8 mouse cellular contexts compared by ENCODE assay signal in genomic region chr2:30471051-30471450, GRCm38 (mm10). TPM values are rescaled to one million over a fixed set of nuclear protein-coding genes. Genes with fewer than 3 reads are reported as not detected.
DNase-seq lines count a peak whose midpoint lies in the region; ATAC-seq lines count a peak whose summit lies in the region.

No protein-coding gene starts in this region.

- WGBS in forebrain, embryonic 12.5 days: 7% methylated on average over 8 of the region's 8 CpGs
- WGBS in limb, embryonic 10.5 days: 7% methylated on average over 8 of the region's 8 CpGs

- peak overlapping the region; percentile 96 for H3K4me2 ChIP-seq in forebrain, embryonic 12.5 days

- no peaks in the 10 kb centered on the region for H3K9me3 ChIP-seq in forebrain, embryonic 12.5 days
- no peaks in the 10 kb centered on the region for H3K9me3 ChIP-seq in limb, embryonic 10.5 days (replicated peaks)

- H3K4me1 ChIP-seq in forebrain, embryonic 12.5 days: peaks cover 41% of the 10 kb centered on the region
- H3K4me1 ChIP-seq in limb, embryonic 10.5 days: peaks cover 68% of the 10 kb centered on the region

- peak; percentile 38 for DNase-seq in cerebellum, adult 11-12 months
- no peak for DNase-seq in cerebellum, postnatal 36 days
- DNase-seq in 416B (ENCODE audit: low read depth): peak; percentile 11
- DNase-seq in limb, embryonic 10.5 days (ENCODE audit: low spot score): peak; percentile 59
- peak; percentile 49 for DNase-seq in retina, postnatal 1 day
- no peak for DNase-seq in urinary bladder, adult 2 months (ENCODE audit: low spot score)
- no peak for DNase-seq in urinary bladder, postnatal 4 days (ENCODE audit: low spot score in 2 of 2)

- peak overlapping the region; percentile 93 for H3K4me3 ChIP-seq in forebrain, embryonic 12.5 days (replicated peaks)
- peak overlapping the region; percentile 98 for H3K4me3 ChIP-seq in limb, embryonic 10.5 days

- H3K9ac ChIP-seq in forebrain, embryonic 12.5 days: peak overlapping the region; percentile 95; the same call in 1 of the 2 replicates

- H3K27me3 ChIP-seq in forebrain, embryonic 12.5 days: peaks cover 20% of the 10 kb centered on the region
- peaks cover 23% of the 10 kb centered on the region for H3K27me3 ChIP-seq in limb, embryonic 10.5 days (ENCODE audit: low read depth, poor library complexity, severe bottlenecking)

- H3K27ac ChIP-seq in forebrain, embryonic 12.5 days: peak overlapping the region; percentile 95
- peak overlapping the region; percentile 100 for H3K27ac ChIP-seq in limb, embryonic 10.5 days

- no peak for ATAC-seq in forebrain, embryonic 12.5 days (ENCODE audit: low FRiP score)

- no peaks in the 10 kb centered on the region for H3K36me3 ChIP-seq in forebrain, embryonic 12.5 days (replicated peaks)
- no peaks in the 10 kb centered on the region for H3K36me3 ChIP-seq in limb, embryonic 10.5 days

RNA-seq across cellular contexts. Expression of gene Ier5l, which starts 3.0 kb away (rescaled TPM):
- 2.3 and 2.7 TPM in 2 replicates for polyA plus RNA-seq in forebrain, embryonic 12.5 days (2016; fragmentation: Nextera tagmentation; extraction: Ambion mirVana)
- polyA plus RNA-seq in limb, embryonic 10.5 days (2016; fragmentation: Nextera tagmentation; extraction: Ambion mirVana): 2.2 and 2.9 TPM in 2 replicates
- polyA plus RNA-seq in urinary bladder, adult 2 months (2012; rRNA removed): 10.7 and 11.0 TPM in 2 replicates

RNA-seq across cellular contexts. Expression of gene Ptpa, which starts 55.2 kb away (rescaled TPM):
- polyA plus RNA-seq in forebrain, embryonic 12.5 days (2016; fragmentation: Nextera tagmentation; extraction: Ambion mirVana): 131 and 144 TPM in 2 replicates
- 172 and 177 TPM in 2 replicates for polyA plus RNA-seq in limb, embryonic 10.5 days (2016; fragmentation: Nextera tagmentation; extraction: Ambion mirVana)
- polyA plus RNA-seq in urinary bladder, adult 2 months (2012; rRNA removed): 90.0 and 93.9 TPM in 2 replicates

RNA-seq across cellular contexts. Expression of gene Crat, which starts 55.4 kb away (rescaled TPM):
- 22.5 and 23.0 TPM in 2 replicates for polyA plus RNA-seq in forebrain, embryonic 12.5 days (2016; fragmentation: Nextera tagmentation; extraction: Ambion mirVana)
- polyA plus RNA-seq in limb, embryonic 10.5 days (2016; fragmentation: Nextera tagmentation; extraction: Ambion mirVana): 21.9 and 22.9 TPM in 2 replicates
- polyA plus RNA-seq in urinary bladder, adult 2 months (2012; rRNA removed): 27.3 and 38.1 TPM in 2 replicates

Comparison
In these comparisons a context has a peak if more than half of its experiments do, and no peak if none do; other contexts are left out.
1. DNase-seq: peak in cerebellum, adult 11-12 months (single experiment), 416B (single experiment), limb, embryonic 10.5 days (single experiment) and retina, postnatal 1 day (single experiment); none in cerebellum, postnatal 36 days (0 of 2), urinary bladder, adult 2 months (single experiment) and urinary bladder, postnatal 4 days (0 of 2).